Mouse (Mus musculus) kidney, postnatal 0 days (tissue): ENCODE measurements around the gene Tcp11l2. TPM values are rescaled to one million over a fixed set of nuclear protein-coding genes. Genes with fewer than 3 reads are reported as not detected.

Source experiments
- ATAC-seq: fragments of 200-750 bp; cut with Nextera tagmentation; replicated peaks from 2 replicates; pipeline ENCODE4 v1.8.0; 2017; ENCODE audit warnings: low read depth, moderate number of reproducible peaks, moderate TSS enrichment, moderate library complexity; ENCODE audit not compliant: low FRiP score
- DNase-seq: peaks from one replicate; pipeline ENCODE4 v3.0.0-alpha.2; 2016; ENCODE audit warnings: low spot score
- H3K27ac ChIP-seq: fragments of 300-500 bp; sonication (generic); 2 replicates; pipeline ENCODE4 v1.5.1; 2014; ENCODE audit warnings: mild to moderate bottlenecking
- H3K27me3 ChIP-seq: fragments of 300-500 bp; sonication (generic); 2 replicates; pipeline ENCODE4 v1.6.1; 2014; ENCODE audit warnings: low read length, mixed read lengths; ENCODE audit not compliant: insufficient read depth
- H3K36me3 ChIP-seq: fragments of 300-500 bp; sonication (generic); 2 replicates; pipeline ENCODE4 v1.6.1; 2014; ENCODE audit warnings: low read length, mixed read lengths; ENCODE audit not compliant: insufficient read depth
- H3K4me1 ChIP-seq: fragments of 300-500 bp; sonication (generic); replicated peaks from 2 replicates; pipeline ENCODE4 v1.6.1; 2014; ENCODE audit warnings: antibody characterized with exemption, low read length, mixed read lengths; ENCODE audit not compliant: insufficient read depth
- H3K4me2 ChIP-seq: fragments of 300-500 bp; sonication (generic); 2 replicates; pipeline ENCODE4 v1.6.1; 2014; ENCODE audit warnings: mild to moderate bottlenecking, low read length, moderate library complexity, mixed read lengths
- H3K4me3 ChIP-seq: fragments of 300-500 bp; sonication (generic); replicated peaks from 2 replicates; pipeline ENCODE4 v1.5.1; 2014; ENCODE audit warnings: low read depth, low read length
- H3K9ac ChIP-seq: fragments of 300-500 bp; sonication (generic); 2 replicates; pipeline ENCODE4 v1.6.1; 2014; ENCODE audit warnings: low read depth, low read length
- H3K9me3 ChIP-seq: fragments of 300-500 bp; sonication (generic); replicated peaks from 2 replicates; pipeline ENCODE4 v1.6.1; 2016; ENCODE audit warnings: low read length, inconsistent platforms, mixed read lengths
- CTCF ChIP-seq: IDR thresholded peaks from 2 replicates; pipeline ENCODE4 v1.5.1; 2016; ENCODE audit warnings: antibody characterized with exemption, low read depth, mild to moderate bottlenecking, moderate library complexity
- WGBS: fragments of 180-500 bp; shearing (Covaris S2); extraction: QIAGEN DNeasy Blood & Tissue Kit; methylation state at CpG from one replicate; pipeline ENCODE4 v1.1.7; 2014; 5-methylcytosine and 5-hydroxymethylcytosine counted together
- polyA plus RNA-seq: library from polyadenylated mRNA; unstranded; fragments of >200 nt; fragmentation: Nextera tagmentation; extraction: Ambion mirVana; gene quantifications from 2 replicates; pipeline ENCODE4 v1.2.1, GENCODE M21; 2015

The Tcp11l2 gene
- polyA plus RNA-seq, 1 experiment from 2014 or later: 27.0 TPM

- H3K9ac ChIP-seq: no peak overlapping the region
- H3K4me3 ChIP-seq: no peak overlapping the region
- no peak for ATAC-seq
- H3K4me1 ChIP-seq: no peaks in the 10 kb centered on the region
- peaks cover 9% of the 10 kb centered on the region; the same call in 1 of the 2 replicates for H3K36me3 ChIP-seq
- no peaks in the 10 kb centered on the region for H3K27me3 ChIP-seq
- no peaks in the 10 kb centered on the region for H3K9me3 ChIP-seq
- TF ChIP-seq CTCF: no peak
- no peak for DNase-seq
- no peak overlapping the region for H3K27ac ChIP-seq
- WGBS: 92% methylated on average over 4 of the region's 4 CpGs
- no peak overlapping the region for H3K4me2 ChIP-seq
These were observed 78.3 kb downstream of the Tcp11l2 start for GRCm38 (mm10) chr10:84654731-84655130.

- DNase-seq (no peak), ATAC-seq (no peak)
- TF ChIP-seq CTCF: no peak
- no peaks in the 10 kb centered on the region for H3K4me1 ChIP-seq
- no peaks in the 10 kb centered on the region for H3K27me3 ChIP-seq
- no peaks in the 10 kb centered on the region for H3K9me3 ChIP-seq
- 69% methylated on average over 4 of the region's 4 CpGs for WGBS
- H3K4me3 ChIP-seq: no peak overlapping the region
- H3K4me2 ChIP-seq: no peak overlapping the region
- H3K9ac ChIP-seq: no peak overlapping the region
- H3K27ac ChIP-seq: no peak overlapping the region
- peaks cover 15% of the 10 kb centered on the region; the same call in 1 of the 2 replicates for H3K36me3 ChIP-seq
These were observed 80.2 kb downstream of the Tcp11l2 start for GRCm38 (mm10) chr10:84656618-84657017.

GRCm38 (mm10) chr10:84657437-84658087 lies 81.1 kb downstream of the Tcp11l2 start:
- ATAC-seq (no peak), DNase-seq (no peak)
- no peak overlapping the region for H3K4me2 ChIP-seq
- H3K9ac ChIP-seq: no peak overlapping the region
- no peak for TF ChIP-seq CTCF
- H3K4me3 ChIP-seq: no peak overlapping the region
- peaks cover 17% of the 10 kb centered on the region; the same call in 1 of the 2 replicates for H3K36me3 ChIP-seq
- H3K4me1 ChIP-seq: no peaks in the 10 kb centered on the region
- H3K27me3 ChIP-seq: no peaks in the 10 kb centered on the region
- H3K27ac ChIP-seq: no peak overlapping the region
- no peaks in the 10 kb centered on the region for H3K9me3 ChIP-seq
- WGBS: 65% methylated on average over 6 of the region's 6 CpGs

GRCm38 (mm10) chr10:84658088-84658848 lies 81.8 kb downstream of the Tcp11l2 start:
- Histone ChIP-seq H3K4me2 (no peak overlapping the region), H3K4me1 (no peaks in the 10 kb centered on the region), H3K4me3 (no peak overlapping the region), H3K27ac (0 out of 2 replicates have a peak overlapping the region, but pooled peaks have one; percentile 19), H3K36me3 (peaks cover 11% of the 10 kb centered on the region; the same call in 1 of the 2 replicates), H3K27me3 (no peaks in the 10 kb centered on the region), H3K9me3 (no peaks in the 10 kb centered on the region), H3K9ac (no peak overlapping the region)
- TF ChIP-seq CTCF: no peak
- ATAC-seq: no peak
- WGBS: 34% methylated on average over 18 of the region's 18 CpGs
- peak; percentile 59 for DNase-seq

- H3K4me2 ChIP-seq: no peak overlapping the region
- H3K36me3 ChIP-seq: peaks cover 8% of the 10 kb centered on the region; the same call in 1 of the 2 replicates
- DNase-seq (no peak), ATAC-seq (no peak)
- no peaks in the 10 kb centered on the region for H3K27me3 ChIP-seq
- H3K9me3 ChIP-seq: no peaks in the 10 kb centered on the region
- H3K9ac ChIP-seq: no peak overlapping the region
- H3K4me3 ChIP-seq: no peak overlapping the region
- no peak for TF ChIP-seq CTCF
- no peaks in the 10 kb centered on the region for H3K4me1 ChIP-seq
- WGBS: 83% methylated on average over 3 of the region's 3 CpGs
- H3K27ac ChIP-seq: no peak overlapping the region
These were observed 82.9 kb downstream of the Tcp11l2 start for GRCm38 (mm10) chr10:84659281-84659680.

GRCm38 (mm10) chr10:84662138-84662537 lies 85.7 kb downstream of the Tcp11l2 start:
- Histone ChIP-seq H3K4me1 (no peaks in the 10 kb centered on the region), H3K9me3 (no peaks in the 10 kb centered on the region), H3K27ac (no peak overlapping the region), H3K4me2 (no peak overlapping the region), H3K27me3 (no peaks in the 10 kb centered on the region), H3K4me3 (no peak overlapping the region), H3K9ac (no peak overlapping the region), H3K36me3 (peaks cover 10% of the 10 kb centered on the region; the same call in 1 of the 2 replicates)
- no peak for TF ChIP-seq CTCF
- ATAC-seq: no peak
- no peak for DNase-seq
- 95% methylated on average over 6 of the region's 6 CpGs for WGBS

Other genes with a start within 250 kb of the Tcp11l2 start
- 2.3 and 2.4 TPM in 2 replicates for gene Nuak1, start 136.0 kb upstream of the Tcp11l2 start, polyA plus RNA-seq
- gene Ckap4, start 42.6 kb upstream of the Tcp11l2 start, polyA plus RNA-seq: 75.6 and 77.9 TPM in 2 replicates
- 10.6 and 11.4 TPM in 2 replicates for gene Polr3b, start 45.7 kb downstream of the Tcp11l2 start, polyA plus RNA-seq
- 0.05 and 0.18 TPM in 2 replicates for gene Rfx4, start 179.4 kb downstream of the Tcp11l2 start, polyA plus RNA-seq